Mouse (Mus musculus) retina, adult 2 months (tissue): ENCODE measurements around the gene Cpm.

Experiments used
- DNase-seq: peaks from one replicate; pipeline ENCODE4 v3.0.0-alpha.2; 2012; ENCODE audit warnings: low read depth, low spot score

The Cpm gene

GRCm38 (mm10) chr10:117646482-117647157 lies 17.3 kb downstream of the Cpm start:
- DNase-seq: no peak

DNA sequence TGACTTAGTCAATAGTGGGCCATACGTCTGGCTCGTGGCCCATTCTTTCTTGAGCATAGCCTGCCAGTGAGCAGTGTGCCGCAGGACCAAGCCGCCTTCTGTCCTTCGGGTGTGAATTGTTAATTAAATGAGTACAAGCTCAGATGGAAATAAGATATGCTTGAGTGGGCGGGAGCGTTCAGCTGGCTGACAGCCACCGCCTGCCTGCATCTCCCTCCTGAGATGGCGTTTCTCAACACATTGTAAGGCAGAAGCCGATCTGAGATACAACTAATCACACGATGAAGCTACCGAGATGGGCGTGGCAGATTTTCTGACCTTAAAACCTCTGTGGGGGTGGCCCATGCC lies 17.8 kb downstream of the Cpm start:
- no peak for DNase-seq

DNA sequence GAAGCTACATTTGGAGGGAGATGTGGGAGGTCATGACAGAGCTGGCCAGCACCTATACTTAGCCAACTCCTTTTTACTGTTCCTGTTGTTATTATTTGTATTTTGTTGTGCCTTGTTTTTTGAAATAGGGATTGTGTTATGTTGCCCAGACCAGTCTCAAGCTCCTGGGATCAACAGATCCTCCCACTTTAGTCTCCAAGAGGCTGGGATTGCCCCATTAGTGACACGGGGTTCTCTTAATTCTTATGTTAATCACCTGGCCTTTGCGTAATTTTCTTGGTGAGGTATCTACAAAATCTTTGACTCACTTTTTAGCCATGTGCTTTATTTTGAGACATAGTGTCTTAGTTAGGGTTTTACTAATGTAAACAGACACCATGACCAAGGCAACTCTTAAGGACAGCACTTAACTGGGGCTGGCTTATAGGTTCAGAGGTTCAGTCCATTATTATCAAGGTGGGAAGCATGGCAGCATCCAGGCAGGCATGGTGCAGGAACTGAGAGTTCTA lies 18.7 kb downstream of the Cpm start:
- DNase-seq: no peak

- DNase-seq: no peak
These were observed 19.3 kb downstream of the Cpm start for GRCm38 (mm10) chr10:117648643-117649042.

- no peak for DNase-seq
These were observed 20.2 kb downstream of the Cpm start for GRCm38 (mm10) chr10:117649292-117650041.

- DNase-seq: no peak
These were observed 20.8 kb downstream of the Cpm start for GRCm38 (mm10) chr10:117650042-117650655.

- no peak for DNase-seq
These were observed 21.4 kb downstream of the Cpm start for GRCm38 (mm10) chr10:117650725-117651124.

DNA sequence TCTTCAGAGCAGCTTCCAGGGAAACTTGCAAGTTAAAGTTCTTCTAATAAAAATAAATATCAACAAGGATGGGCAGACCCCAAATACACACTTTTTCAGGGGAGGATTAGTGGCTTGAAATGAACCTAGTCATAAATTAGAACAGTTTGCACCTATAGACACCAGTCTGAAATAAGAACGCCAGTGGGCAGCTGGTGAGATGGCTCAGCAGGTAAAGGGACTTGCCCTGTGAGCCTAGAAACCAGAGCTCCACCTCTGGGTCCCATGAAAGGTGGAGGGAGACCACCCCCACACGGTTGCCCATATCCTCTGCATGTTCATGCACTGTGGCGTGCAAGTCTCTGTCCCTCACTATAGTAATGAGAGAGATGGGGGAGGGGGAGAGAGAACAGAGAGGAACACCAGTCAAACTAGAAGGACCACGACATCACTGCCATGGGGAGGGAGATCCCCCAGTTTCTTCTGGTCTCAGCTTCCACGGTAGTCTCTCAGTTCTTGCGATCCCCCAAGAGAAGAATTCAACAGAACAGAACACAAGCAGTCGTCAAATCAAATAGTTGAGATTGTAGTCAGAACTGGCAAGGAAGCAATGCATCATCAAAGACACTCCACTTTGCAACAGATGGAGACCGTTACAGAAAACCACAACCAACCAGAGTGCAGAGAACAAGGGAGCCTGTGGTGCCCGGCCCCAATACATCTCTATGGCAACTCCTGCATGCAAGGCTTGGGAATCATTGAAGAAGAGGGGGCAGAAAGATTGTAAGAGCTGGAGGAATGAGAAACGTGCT lies 22.5 kb downstream of the Cpm start:
- DNase-seq: no peak

DNA sequence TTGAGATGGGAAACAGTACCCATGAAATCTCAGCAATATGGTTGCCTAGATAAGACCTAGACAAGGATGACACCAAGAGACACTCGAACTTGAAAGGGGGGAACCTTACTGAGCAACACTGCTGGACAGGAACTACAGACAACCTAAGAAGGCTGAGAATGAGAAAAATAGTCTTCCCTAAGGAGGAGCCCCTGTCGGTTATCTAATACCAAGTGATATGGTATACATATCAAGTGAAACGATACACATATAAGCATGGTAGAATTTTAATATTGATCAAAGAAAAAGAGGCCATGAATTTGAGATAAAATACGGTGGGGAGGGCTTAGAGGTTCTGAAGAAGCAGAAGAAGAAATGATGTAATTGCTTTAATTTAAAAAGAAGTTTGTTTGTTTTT lies 23.1 kb downstream of the Cpm start:
- no peak for DNase-seq

- DNase-seq: no peak
These were observed 23.9 kb downstream of the Cpm start for GRCm38 (mm10) chr10:117652930-117653778.

DNA sequence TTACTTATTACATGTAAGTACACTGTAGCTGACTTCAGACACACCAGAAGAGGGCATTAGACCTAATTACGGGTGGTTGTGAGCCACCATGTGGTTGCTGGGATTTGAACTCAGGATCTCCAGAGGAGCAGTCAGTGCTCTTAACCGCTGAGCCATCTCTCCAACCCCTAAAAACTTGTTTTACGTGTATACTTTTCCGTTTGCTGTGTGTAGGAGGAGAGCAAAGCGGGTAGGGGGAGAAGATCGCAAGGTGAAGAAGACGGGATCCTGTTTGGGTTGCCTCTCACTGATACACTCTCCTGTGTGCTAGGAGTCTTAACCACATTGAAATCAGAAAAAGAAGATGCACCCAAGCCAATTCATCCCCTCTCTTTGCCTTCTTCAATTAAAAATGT lies 24.5 kb downstream of the Cpm start:
- no peak for DNase-seq

DNA sequence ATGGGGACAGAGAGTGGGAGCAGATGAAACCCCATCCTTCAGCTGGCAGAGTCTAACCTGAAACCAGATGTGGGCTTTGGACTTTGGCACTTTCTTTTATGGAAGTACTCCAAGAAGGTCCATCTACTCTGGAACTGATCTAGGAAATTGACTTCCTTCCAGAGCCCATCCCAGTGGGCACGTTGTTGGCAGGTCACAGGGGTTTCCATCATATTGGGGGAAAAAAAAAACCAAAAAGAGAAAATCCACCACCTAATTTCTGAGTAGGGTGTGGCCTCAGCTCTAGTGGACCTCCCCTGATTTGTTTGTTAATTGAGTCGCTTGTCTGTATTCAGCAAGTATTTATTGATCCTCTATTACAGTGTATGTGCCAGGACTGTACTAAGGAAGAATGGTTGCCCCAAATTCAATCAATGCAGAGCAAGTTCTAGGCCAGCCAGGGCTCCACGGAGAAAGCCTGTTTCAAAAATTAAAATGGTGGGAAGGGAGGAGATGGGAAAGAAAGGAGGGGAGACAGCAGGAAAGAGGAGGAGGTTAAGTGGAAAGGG lies 25.4 kb downstream of the Cpm start:
- DNase-seq: no peak

- no peak for DNase-seq
These were observed 26.2 kb downstream of the Cpm start for GRCm38 (mm10) chr10:117655460-117655859.

GRCm38 (mm10) chr10:117655908-117656661 lies 26.8 kb downstream of the Cpm start:
- no peak for DNase-seq

GRCm38 (mm10) chr10:117656662-117656962 lies 27.3 kb downstream of the Cpm start:
- DNase-seq: no peak

DNA sequence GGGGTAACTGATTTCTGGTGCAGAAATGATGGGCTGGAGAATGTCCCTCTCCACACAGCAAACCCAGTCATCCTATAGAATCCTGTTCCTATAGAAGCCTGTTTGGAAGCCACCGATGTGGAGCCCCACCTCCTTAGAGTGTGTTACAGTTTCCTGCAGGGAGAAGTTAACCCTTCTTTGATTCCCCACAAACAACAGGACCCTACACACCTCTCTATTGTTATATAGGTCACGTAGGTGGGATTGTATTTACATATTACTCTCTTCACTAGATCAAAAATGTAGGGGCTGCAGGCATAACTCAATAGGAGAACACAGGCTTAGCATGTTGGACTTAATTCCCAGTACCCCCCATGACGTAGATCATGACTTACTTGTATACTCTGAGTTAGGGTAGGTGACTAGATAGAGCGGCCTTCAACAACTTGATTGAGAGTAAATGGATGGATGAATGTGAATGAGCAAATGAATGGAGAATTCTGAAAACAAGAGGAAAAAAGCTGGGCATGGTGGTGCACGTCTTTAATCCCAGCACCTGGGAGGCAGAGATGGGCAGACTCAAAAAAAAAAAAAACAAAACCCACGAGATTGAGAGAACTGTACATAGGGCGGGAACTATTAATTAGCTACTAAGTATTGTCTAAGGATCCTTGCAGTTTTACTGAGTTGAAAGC lies 27.8 kb downstream of the Cpm start:
- no peak for DNase-seq

- DNase-seq: no peak
These were observed 28.5 kb downstream of the Cpm start for GRCm38 (mm10) chr10:117657659-117658306.

- no peak for DNase-seq
These were observed 29.5 kb downstream of the Cpm start for GRCm38 (mm10) chr10:117658522-117659429.
